ENCODE assay signal across 10 mouse cellular contexts in the genomic region with DNA sequence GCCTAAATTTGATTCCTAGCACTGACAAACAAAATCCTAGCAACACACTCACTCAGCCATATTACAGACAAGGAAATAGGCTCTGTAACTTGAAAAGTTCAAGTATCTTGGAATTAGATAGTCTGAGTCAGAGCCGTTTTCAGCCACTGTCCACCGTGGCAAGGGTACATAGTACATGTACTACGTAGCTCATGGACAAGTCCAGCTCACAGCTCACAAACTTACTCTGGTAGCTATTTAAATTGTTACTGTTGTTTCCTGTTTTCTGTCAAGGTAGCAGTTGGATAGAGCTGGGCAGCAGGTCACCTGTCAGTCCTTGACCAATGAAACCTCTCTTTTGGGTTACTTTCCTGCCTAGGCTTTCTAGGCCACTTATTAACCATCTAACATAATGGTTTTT. TPM values are rescaled to one million over a fixed set of nuclear protein-coding genes. Genes with fewer than 3 reads are reported as not detected.
DNase-seq lines count a peak whose midpoint lies in the region; ATAC-seq lines count a peak whose summit lies in the region.
"Had no signal": no experiment of that assay in that cellular context is flagged by ENCODE, and none has a peak within 500 bp of the region (broad histone marks: within the 10 kb centered on the region; RNA-seq: fewer than 3 reads in every experiment).

No protein-coding gene starts in this region.

- WGBS in heart, embryonic 13.5 days: 83% methylated on average over 3 of the region's 3 CpGs
- WGBS in midbrain, embryonic 10.5 days: 94% methylated on average over 3 of the region's 3 CpGs
- 93% methylated on average over 3 of the region's 3 CpGs for WGBS in midbrain, embryonic 11.5 days
- WGBS in liver, embryonic 12.5 days (ENCODE audit: insufficient replicate concordance): 90% methylated on average over 3 of the region's 3 CpGs
- 88% methylated on average over 3 of the region's 3 CpGs for WGBS in stomach, embryonic 15.5 days

- peaks cover 36% of the 10 kb centered on the region for H3K4me1 ChIP-seq in heart, embryonic 13.5 days
- H3K4me1 ChIP-seq in midbrain, embryonic 10.5 days: peaks cover 40% of the 10 kb centered on the region
- peaks cover 21% of the 10 kb centered on the region for H3K4me1 ChIP-seq in midbrain, embryonic 11.5 days (ENCODE audit: control insufficient read depth, insufficient read depth, low read length)
- H3K4me1 ChIP-seq in liver, embryonic 12.5 days: peaks cover 67% of the 10 kb centered on the region
- peaks cover 17% of the 10 kb centered on the region; the same call in 1 of the 2 replicates for H3K4me1 ChIP-seq in stomach, embryonic 15.5 days

- peaks cover 28% of the 10 kb centered on the region for H3K36me3 ChIP-seq in heart, embryonic 13.5 days
- H3K36me3 ChIP-seq in midbrain, embryonic 10.5 days: peaks cover 27% of the 10 kb centered on the region
- H3K36me3 ChIP-seq in midbrain, embryonic 11.5 days (ENCODE audit: control insufficient read depth, insufficient read depth, low read length): peaks cover 2% of the 10 kb centered on the region; the same call in 1 of the 2 replicates
- H3K36me3 ChIP-seq in liver, embryonic 12.5 days: peaks cover 48% of the 10 kb centered on the region
- no peaks in the 10 kb centered on the region for H3K36me3 ChIP-seq in stomach, embryonic 15.5 days

- no peaks in the 10 kb centered on the region for H3K27me3 ChIP-seq in heart, embryonic 13.5 days (replicated peaks)
- no peaks in the 10 kb centered on the region for H3K27me3 ChIP-seq in midbrain, embryonic 10.5 days (ENCODE audit: low read depth, poor library complexity, severe bottlenecking)
- H3K27me3 ChIP-seq in midbrain, embryonic 11.5 days (ENCODE audit: control insufficient read depth, insufficient read depth, low read length): no peaks in the 10 kb centered on the region
- no peaks in the 10 kb centered on the region for H3K27me3 ChIP-seq in liver, embryonic 12.5 days (replicated peaks)
- H3K27me3 ChIP-seq in stomach, embryonic 15.5 days (replicated peaks): no peaks in the 10 kb centered on the region

- no peak overlapping the region for H3K4me3 ChIP-seq in heart, embryonic 13.5 days
- peak overlapping the region; percentile 91; the same call in 1 of the 2 replicates for H3K4me3 ChIP-seq in midbrain, embryonic 10.5 days
- H3K4me3 ChIP-seq in midbrain, embryonic 11.5 days (ENCODE audit: low read depth, low read length): no peak overlapping the region
- H3K4me3 ChIP-seq in liver, embryonic 12.5 days: 0 out of 2 replicates have a peak overlapping the region, but pooled peaks have one; percentile 87
- 0 out of 2 replicates have a peak overlapping the region, but pooled peaks have one; percentile 23 for H3K4me3 ChIP-seq in stomach, embryonic 15.5 days (replicated peaks)

- no peak for ATAC-seq in heart, embryonic 13.5 days (ENCODE audit: extremely low read depth, insufficient number of reproducible peaks, low FRiP score, low TSS enrichment)
- ATAC-seq in midbrain, embryonic 11.5 days (ENCODE audit: low FRiP score): no peak
- no peak for ATAC-seq in liver, embryonic 12.5 days
- ATAC-seq in stomach, embryonic 15.5 days (ENCODE audit: insufficient read depth, low FRiP score, low read depth): no peak

- H3K4me2 ChIP-seq in heart, embryonic 13.5 days: peak overlapping the region; percentile 95
- H3K4me2 ChIP-seq in midbrain, embryonic 11.5 days: no peak overlapping the region
- H3K4me2 ChIP-seq in liver, embryonic 12.5 days: peak overlapping the region; percentile 96
- peak overlapping the region; percentile 68 for H3K4me2 ChIP-seq in stomach, embryonic 15.5 days

- no peak overlapping the region for H3K27ac ChIP-seq in heart, embryonic 13.5 days (replicated peaks)
- H3K27ac ChIP-seq in midbrain, embryonic 10.5 days (replicated peaks): no peak overlapping the region
- H3K27ac ChIP-seq in midbrain, embryonic 11.5 days (ENCODE audit: low read depth, low read length): no peak overlapping the region
- H3K27ac ChIP-seq in liver, embryonic 12.5 days: no peak overlapping the region
- no peak overlapping the region for H3K27ac ChIP-seq in stomach, embryonic 15.5 days

- H3K9ac ChIP-seq in heart, embryonic 13.5 days: no peak overlapping the region; the same call in 1 of the 2 replicates
- H3K9ac ChIP-seq in midbrain, embryonic 11.5 days (ENCODE audit: low read length): no peak overlapping the region
- no peak overlapping the region for H3K9ac ChIP-seq in liver, embryonic 12.5 days
- no peak overlapping the region for H3K9ac ChIP-seq in stomach, embryonic 15.5 days

- no peaks in the 10 kb centered on the region for H3K9me3 ChIP-seq in heart, embryonic 13.5 days
- no peaks in the 10 kb centered on the region for H3K9me3 ChIP-seq in midbrain, embryonic 10.5 days (replicated peaks)
- H3K9me3 ChIP-seq in midbrain, embryonic 11.5 days (ENCODE audit: control insufficient read depth, low read length): no peaks in the 10 kb centered on the region
- H3K9me3 ChIP-seq in liver, embryonic 12.5 days (replicated peaks): no peaks in the 10 kb centered on the region
- no peaks in the 10 kb centered on the region for H3K9me3 ChIP-seq in stomach, embryonic 15.5 days

- DNase-seq in heart, postnatal 4 days: no peak
- no peak for DNase-seq in midbrain, embryonic 10.5 days (ENCODE audit: low spot score)
- DNase-seq in midbrain, embryonic 11.5 days (ENCODE audit: low spot score, missing footprints): no peak
- DNase-seq in gastrocnemius, postnatal 4 days (ENCODE audit: low spot score in 2 of 2): no peak
- no peak for DNase-seq in right cerebral cortex, postnatal 36 days (ENCODE audit: low spot score in 2 of 2)
- DNase-seq: cerebellum, adult 9-11 months; left cerebral cortex, postnatal 4 days had no signal

RNA-seq across cellular contexts. Expression of gene Erh, which starts 2.2 kb away (rescaled TPM):
- polyA plus RNA-seq in heart, embryonic 13.5 days (2015; fragmentation: Nextera tagmentation; extraction: Ambion mirVana): 165 and 195 TPM in 2 replicates
- 10 to 100 TPM; 78.2 to 86.6 TPM for total RNA-seq in heart, postnatal 4 days (2021)
- 513 and 531 TPM in 2 replicates for polyA plus RNA-seq in midbrain, embryonic 10.5 days (2016; fragmentation: Nextera tagmentation; extraction: Ambion mirVana)
- 361 and 378 TPM in 2 replicates for polyA plus RNA-seq in midbrain, embryonic 11.5 days (2014; fragmentation: Nextera tagmentation; extraction: Ambion mirVana)
- polyA plus RNA-seq in liver, embryonic 12.5 days (2016; fragmentation: Nextera tagmentation; extraction: Ambion mirVana): 188 and 195 TPM in 2 replicates
- polyA plus RNA-seq in stomach, embryonic 15.5 days (2015; fragmentation: Nextera tagmentation; extraction: Ambion mirVana): 258 and 269 TPM in 2 replicates
- total RNA-seq in gastrocnemius, postnatal 4 days (2021): 10 to 100 TPM; 57.7 to 61.6 TPM

RNA-seq across cellular contexts. Expression of gene Slc39a9, which starts 2.7 kb away (rescaled TPM):
- polyA plus RNA-seq in heart, embryonic 13.5 days (2015; fragmentation: Nextera tagmentation; extraction: Ambion mirVana): 15.9 and 17.2 TPM in 2 replicates
- 10 to 100 TPM; 25.0 to 28.8 TPM for total RNA-seq in heart, postnatal 4 days (2021)
- 26.3 and 27.1 TPM in 2 replicates for polyA plus RNA-seq in midbrain, embryonic 10.5 days (2016; fragmentation: Nextera tagmentation; extraction: Ambion mirVana)
- 29.8 and 30.4 TPM in 2 replicates for polyA plus RNA-seq in midbrain, embryonic 11.5 days (2014; fragmentation: Nextera tagmentation; extraction: Ambion mirVana)
- polyA plus RNA-seq in liver, embryonic 12.5 days (2016; fragmentation: Nextera tagmentation; extraction: Ambion mirVana): 15.3 and 15.7 TPM in 2 replicates
- polyA plus RNA-seq in stomach, embryonic 15.5 days (2015; fragmentation: Nextera tagmentation; extraction: Ambion mirVana): 24.4 and 27.7 TPM in 2 replicates
- total RNA-seq in gastrocnemius, postnatal 4 days (2021): 10 to 100 TPM; 21.2 to 22.6 TPM

RNA-seq across cellular contexts. Expression of gene Plekhd1, which starts 46.0 kb away (rescaled TPM):
- polyA plus RNA-seq in heart, embryonic 13.5 days (2015; fragmentation: Nextera tagmentation; extraction: Ambion mirVana): 0.57 and 0.78 TPM in 2 replicates
- 1 to 10 TPM in 1 of 2 experiments, under 1 TPM in 1; 0.29 to 1.1 TPM for total RNA-seq in heart, postnatal 4 days (2021)
- 0.83 and 2.4 TPM in 2 replicates for polyA plus RNA-seq in midbrain, embryonic 10.5 days (2016; fragmentation: Nextera tagmentation; extraction: Ambion mirVana)
- polyA plus RNA-seq in midbrain, embryonic 11.5 days (2014; fragmentation: Nextera tagmentation; extraction: Ambion mirVana): 1.1 and 1.4 TPM in 2 replicates
- polyA plus RNA-seq in liver, embryonic 12.5 days (2016; fragmentation: Nextera tagmentation; extraction: Ambion mirVana): 0.44 and 0.66 TPM in 2 replicates
- 5.6 and 6.9 TPM in 2 replicates for polyA plus RNA-seq in stomach, embryonic 15.5 days (2015; fragmentation: Nextera tagmentation; extraction: Ambion mirVana)
- total RNA-seq in gastrocnemius, postnatal 4 days (2021): under 1 TPM; 0.21 to 0.78 TPM

Comparison
In these comparisons a context has a peak if more than half of its experiments do, and no peak if none do; other contexts are left out.
1. H3K4me3 ChIP-seq: peak in midbrain, embryonic 10.5 days (single experiment), liver, embryonic 12.5 days (single experiment) and stomach, embryonic 15.5 days (single experiment); none in heart, embryonic 13.5 days (single experiment) and midbrain, embryonic 11.5 days (single experiment).